Mouse (Mus musculus) layer of hippocampus, postnatal 14 days (tissue): ENCODE measurements around the gene Cldn6. TPM values are rescaled to one million over a fixed set of nuclear protein-coding genes. Genes with fewer than 3 reads are reported as not detected.

ENCODE experiments used
- DNase-seq, 2 experiments: peaks; one replicate each; pipeline ENCODE4 v3.0.0; 2021 to 2022; ENCODE audit warnings: low spot score in 2 of 2, mixed read lengths in 1 of 2
- total RNA-seq, 2 experiments: library from RNA; stranded (reverse); gene quantifications; 2 replicates each; pipeline ENCODE4 v1.2.3; 2021

Gene Cldn6
- total RNA-seq, 2 experiments from 2014 or later: not detected

DNA sequence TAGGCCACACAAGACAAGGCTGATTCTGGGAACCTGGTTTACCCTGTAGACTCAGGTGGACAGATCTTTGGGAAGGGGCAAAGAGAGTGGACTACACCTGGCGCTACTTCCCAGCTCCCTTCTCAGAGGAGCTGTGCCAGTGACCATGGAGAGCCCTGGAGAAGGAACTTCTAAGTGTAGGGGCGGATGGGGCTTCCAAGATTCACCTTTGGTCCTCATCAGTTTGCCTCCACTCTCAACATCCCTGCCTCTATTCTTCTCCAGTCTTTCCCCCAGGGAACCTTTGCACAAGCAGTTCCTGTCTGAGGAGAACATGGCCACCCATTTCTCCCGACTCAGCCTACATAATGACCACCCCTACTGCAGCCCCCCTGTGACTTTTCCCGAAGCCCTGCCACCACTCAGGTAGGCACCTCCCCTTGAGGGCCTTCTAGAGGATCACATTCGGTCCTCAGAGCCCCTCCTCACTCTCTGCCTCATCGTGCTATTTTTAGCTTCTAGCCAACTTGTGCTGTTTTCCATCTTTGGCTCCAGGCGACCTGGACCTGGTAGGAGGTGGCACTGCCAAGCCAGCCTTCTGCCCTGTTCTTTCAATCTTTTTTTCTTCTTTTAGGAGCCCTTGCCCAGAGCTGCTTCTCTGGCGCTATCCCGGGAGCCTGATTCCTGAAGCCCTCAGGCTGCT is 4.6 kb upstream of the Cldn6 start:
- peak in 1 of 2 experiments; percentile 32 for DNase-seq

DNA sequence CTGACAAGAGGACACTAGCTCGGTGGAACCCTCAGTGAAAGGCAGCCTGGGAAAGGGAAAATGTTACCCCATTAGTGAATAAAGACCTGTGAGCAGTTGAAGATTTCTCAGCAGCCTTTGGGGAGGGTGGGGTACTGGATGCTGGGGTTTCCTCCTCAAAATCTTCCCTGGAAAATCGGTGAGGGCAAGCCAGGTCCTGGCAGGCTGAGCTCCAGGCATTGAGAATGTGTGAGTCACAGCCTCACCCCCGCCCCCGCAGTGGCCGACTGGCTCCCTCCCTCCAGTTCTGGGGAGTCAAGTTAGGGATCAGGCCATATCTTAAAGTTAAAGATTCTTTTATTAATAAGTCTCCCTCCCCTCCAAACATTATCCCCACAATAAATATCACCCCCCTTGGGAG is 3.9 kb upstream of the Cldn6 start:
- DNase-seq: no peak

DNA sequence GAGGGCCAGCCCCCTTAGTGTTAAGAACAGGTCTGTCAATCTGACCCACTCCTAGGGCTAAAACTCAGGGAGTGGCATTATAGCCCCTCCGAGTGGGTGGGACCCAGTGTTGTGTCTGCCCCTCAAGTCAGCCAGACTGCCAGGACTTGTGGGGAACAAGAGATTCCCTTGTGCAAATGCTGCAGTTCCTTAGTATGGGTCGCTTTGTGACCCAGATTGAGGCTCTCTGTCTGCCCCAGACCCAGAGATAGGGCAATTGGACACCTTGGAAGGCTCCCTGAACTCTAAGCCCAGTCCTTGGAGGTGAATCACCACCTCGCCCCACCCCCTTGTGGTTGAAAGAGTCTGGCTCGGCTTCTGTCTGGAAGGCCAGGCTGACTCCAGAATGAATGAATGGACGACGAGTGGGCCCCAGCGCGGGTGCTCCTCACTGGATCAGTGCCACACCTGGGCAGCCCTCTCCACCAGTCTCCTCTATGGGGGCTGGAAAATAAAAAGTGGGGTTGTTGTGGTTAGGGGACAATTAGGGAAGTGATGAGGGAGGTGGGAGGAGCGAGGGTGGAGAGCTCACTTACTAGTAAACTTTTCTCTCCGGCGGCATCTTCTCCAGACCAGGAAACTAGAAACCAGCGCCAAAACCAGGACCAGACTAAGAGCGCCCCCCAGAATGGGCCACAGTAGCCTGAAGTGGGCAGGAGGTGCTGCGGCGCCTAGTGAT is 3.3 kb upstream of the Cldn6 start:
- no peak for DNase-seq

DNA sequence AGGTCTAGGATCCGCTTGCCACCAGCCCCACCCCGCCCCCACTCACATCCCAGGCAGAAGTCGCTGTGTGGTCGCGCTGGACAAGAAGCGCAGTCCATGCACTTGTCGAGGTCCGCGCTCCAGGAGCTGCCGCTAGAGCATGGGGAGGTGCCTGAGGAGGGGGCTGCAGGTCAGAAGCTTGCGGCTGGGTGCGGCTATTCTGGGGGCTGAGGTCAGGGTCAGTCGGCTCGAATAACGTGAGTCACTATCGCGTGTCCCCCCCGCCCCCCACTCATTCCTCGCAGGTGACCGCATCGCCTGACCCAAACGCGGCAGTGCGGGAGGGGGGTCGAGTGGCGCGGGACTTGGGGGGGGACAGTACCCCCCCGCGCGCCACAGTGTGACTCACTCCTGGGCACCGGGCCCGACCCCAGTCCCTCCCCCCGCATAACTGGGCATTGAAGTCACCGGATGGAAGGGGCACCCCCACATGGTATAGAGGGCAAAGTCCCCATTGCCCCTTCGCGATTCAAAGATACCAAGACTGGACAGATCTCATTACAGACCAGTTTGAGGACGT is 2.5 kb upstream of the Cldn6 start:
- DNase-seq: no peak

DNA sequence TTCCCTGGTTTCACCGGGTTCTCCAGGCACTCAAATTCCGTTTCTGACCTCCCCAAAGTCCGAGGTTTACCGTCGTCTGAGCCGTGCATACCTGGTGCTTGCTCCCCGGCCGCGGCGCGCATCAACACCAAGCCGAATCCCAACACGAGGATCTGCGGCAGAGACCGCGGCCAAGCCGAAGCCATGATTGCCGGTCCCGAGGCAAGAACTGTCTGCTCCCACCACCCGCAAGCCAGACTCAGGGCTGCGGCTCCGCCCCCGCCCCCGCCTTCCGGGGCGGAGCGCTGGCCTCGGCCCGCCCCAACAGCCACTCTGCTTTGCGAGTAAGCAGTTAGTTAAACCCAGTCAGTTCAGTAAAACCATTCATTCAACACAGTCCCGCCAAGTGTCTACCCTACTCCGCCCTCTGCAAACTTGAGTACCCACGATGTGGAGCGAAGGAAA is 1.8 kb upstream of the Cldn6 start, which contains the start of gene Tnfrsf12a:
Gene Tnfrsf12a (minus strand): TSS at position 233 of the 444 bp plus-strand sequence.
- peak; percentile 71 to 84 for DNase-seq

GRCm38 (mm10) chr17:23680336-23680735 is 1.3 kb downstream of the Cldn6 start:
- no peak for DNase-seq

GRCm38 (mm10) chr17:23681086-23681485 is 2.0 kb downstream of the Cldn6 start:
- no peak for DNase-seq

GRCm38 (mm10) chr17:23682092-23682491 is 3.0 kb downstream of the Cldn6 start:
- no peak for DNase-seq

GRCm38 (mm10) chr17:23682530-23682929 is 3.5 kb downstream of the Cldn6 start:
- no peak for DNase-seq

DNA sequence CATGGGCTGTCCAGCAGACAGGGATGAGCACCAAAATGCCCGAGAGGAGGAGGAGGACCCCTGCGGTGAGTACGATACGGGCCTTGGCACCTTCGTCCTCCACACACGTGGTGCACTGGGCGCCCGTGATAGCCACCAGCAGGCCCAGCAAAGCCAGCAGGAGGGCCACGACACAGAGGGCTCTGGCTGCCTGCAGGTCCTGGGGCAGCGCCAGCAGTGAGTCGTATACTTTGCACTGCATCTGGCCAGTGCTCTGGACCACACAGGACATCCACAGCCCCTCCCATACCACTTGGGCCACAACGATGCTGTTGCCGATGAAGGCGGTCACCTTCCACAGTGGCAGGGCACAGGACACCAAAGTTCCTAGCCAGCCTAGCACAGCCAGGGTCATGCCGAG is 4.2 kb downstream of the Cldn6 start:
- no peak for DNase-seq

DNA sequence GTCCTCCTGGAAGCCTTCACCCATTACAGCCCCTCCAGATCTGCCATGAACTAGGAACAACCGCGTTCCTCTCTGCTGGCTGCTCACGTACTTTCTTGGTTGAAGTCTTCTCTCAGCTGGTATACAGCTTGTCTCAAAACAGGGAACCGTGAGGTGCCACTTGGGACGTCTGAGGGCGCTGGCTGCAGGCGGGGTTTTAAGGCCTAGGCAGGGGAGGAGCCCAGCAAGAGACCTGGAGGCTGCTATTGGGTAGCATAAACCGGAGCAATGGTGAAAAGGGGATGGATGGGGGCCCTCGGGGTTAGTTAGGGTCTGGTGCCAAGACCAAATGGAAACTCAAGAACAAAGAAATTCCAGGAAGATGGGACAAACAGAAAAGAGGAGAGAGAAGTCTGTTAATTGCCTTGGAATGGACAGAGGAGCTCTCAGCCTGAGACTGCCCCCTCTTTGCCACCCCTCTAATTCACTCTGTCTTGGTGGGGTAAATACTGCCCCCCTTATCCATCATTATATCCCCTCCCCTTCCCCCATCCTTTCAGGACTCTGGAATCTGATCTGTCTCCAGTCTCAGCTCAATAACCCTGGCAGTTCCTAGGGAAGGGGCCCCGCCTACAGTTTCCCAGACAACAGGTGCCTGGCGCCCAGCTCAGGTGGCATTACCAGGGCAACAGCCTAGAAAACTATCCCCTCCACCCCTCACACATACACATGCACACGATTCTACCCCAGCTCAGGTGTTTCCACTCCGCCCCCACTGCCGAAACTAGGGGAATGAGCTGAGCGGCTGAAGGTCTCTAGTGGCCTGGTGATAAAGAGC is 5.0 kb downstream of the Cldn6 start, which contains the start of gene Cldn9:
Gene Cldn9 (minus strand): TSS at position 171 of the 817 bp plus-strand sequence.
- no peak for DNase-seq

GRCm38 (mm10) chr17:23694491-23694890 is 15.4 kb downstream of the Cldn6 start:
- DNase-seq: no peak

- DNase-seq: no peak
These were observed 16.8 kb downstream of the Cldn6 start for GRCm38 (mm10) chr17:23695801-23696200.

DNA sequence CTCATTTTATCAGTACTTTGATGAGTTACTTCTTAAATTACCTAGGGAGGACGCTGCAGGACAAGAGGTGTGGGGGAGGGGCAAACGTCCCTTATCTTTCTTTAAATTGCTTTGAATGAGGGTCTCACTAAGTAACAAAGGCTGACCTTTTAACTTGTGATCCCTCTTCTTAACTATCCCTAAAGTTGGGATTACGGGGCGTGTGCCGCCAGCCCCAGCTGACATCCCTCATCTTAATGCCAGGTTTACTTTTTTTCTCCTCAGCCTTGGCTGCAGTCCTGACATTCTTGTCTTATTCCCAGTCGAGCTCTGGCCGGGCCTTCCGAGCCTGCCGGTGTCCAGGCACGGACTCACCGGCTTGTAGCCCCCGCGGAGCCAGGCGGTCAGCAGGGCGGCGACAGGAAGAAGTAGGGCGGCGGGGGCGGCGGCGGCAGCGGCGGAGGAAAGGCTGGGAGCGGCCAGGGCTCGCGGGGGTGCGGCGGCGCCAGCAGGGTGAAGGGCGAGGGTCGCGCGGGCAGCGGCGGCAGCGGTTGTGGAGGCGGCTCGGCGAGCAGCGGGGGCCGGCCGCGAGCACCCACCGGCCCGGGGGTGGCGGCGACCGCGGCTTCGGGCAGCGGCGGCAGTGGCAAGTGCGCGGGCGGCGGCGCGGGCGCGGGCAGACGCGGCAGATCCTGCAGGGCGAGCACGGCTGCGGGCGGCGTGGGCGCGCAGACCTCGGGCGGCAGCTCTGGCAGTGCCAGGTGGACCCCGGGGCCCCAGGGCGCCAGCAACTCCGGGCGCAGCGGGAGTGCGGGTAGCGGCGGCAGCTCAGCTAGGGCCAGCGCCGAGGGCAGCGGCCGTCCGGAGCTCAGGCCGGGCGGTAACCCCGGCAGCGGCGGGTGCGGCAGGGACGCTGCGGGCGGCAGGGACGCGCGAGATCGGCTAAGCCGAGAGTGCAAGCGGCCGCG is 20.4 kb downstream of the Cldn6 start:
- peak in 1 of 2 experiments; percentile 17 for DNase-seq

DNA sequence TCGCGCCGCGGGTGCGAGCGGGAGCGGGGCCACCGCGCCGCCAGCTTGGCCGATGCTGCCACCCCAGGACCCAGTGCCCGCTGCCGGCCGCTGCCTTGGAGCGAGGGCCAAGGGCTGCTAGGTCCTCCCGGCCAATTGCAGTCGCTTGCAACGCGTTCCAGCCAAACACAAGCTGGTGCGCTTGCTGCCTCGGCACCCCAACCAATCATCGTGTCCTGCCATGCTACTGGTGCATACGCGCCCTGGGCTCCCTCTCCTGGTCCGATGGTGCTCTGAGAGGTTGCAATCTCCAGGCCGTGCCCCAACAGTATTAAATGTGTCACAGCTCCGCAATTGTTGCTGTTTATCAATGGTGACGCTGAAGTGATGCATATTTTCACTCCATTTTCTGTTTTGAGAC is 21.0 kb downstream of the Cldn6 start:
- peak; percentile 83 to 93 for DNase-seq

GRCm38 (mm10) chr17:23703301-23703700 is 24.3 kb downstream of the Cldn6 start:
- no peak for DNase-seq

- peak in 1 of 2 experiments; percentile 26 for DNase-seq
These were observed 25.7 kb downstream of the Cldn6 start for GRCm38 (mm10) chr17:23704741-23705140.

GRCm38 (mm10) chr17:23705525-23706104 is 26.6 kb downstream of the Cldn6 start:
- no peak for DNase-seq

DNA sequence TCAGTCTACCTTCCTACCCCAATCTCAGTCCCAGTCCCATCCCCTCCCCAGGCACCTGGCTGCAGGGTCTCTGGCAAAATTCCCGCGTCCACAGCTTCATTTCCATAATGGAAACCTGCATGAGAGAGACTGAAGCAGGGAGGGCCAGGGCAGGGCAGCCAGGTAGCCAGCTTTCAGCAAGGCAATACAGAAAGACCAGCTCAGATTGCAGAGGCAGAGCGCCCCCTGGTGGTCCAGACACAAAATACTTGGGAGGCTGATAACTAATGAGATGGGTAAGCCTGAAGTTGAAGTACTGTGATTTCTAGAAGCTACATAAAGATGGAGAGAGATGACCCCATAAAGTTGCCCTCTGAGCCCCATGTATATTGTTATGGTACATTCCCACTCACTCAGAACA is 27.2 kb downstream of the Cldn6 start:
- DNase-seq: peak; percentile 63 to 76

GRCm38 (mm10) chr17:23717003-23717402 is 38.0 kb downstream of the Cldn6 start:
- no peak for DNase-seq
